In the genomic region with DNA sequence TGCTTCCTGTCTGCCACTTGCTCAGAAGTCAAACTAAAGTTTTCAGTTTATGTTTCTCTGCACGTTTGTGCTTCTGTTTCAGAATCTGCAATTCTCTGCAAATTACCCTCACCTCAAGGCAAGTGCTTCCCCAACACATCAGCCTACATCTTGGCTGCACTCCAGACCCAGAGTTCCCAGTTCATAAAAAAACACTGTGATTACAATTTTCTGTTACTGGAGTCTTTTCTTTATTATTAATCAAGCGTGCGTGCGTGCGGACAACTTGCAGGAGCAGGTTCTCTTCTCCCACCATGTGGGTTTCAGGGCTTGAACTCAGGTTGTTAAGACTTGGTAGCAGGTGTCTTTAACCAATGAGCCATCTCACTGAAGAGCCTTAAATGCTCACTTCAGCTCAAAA, we compare ENCODE assay signal across 12 mouse cellular contexts. TPM values are rescaled to one million over a fixed set of nuclear protein-coding genes. Genes with fewer than 3 reads are reported as not detected.
DNase-seq lines count a peak whose midpoint lies in the region; ATAC-seq and TF ChIP-seq lines count a peak whose summit lies in the region.
"Had no signal": no experiment of that assay in that cellular context is flagged by ENCODE, and none has a peak within 500 bp of the region (broad histone marks: within the 10 kb centered on the region; RNA-seq: fewer than 3 reads in every experiment).

No protein-coding gene starts in this region.

- no peak overlapping the region for H3K9ac ChIP-seq in liver, adult 2 months (ENCODE audit: low read depth, low read length)
- no peak overlapping the region for H3K9ac ChIP-seq in liver, embryonic 12.5 days
- H3K9ac ChIP-seq: liver, embryonic 14.5 days had no signal

- intact Hi-C loops in heart, postnatal 14 days (cut with DNase I) = no loop called here
- intact Hi-C loops in heart, postnatal 25 days (cut with DNase I) = no loop called here

- H3K27ac ChIP-seq in liver, adult 2 months (replicated peaks; ENCODE audit: insufficient read depth, low read depth, low read length) = no peak overlapping the region
- no peak overlapping the region for H3K27ac ChIP-seq in liver, embryonic 12.5 days
- H3K27ac ChIP-seq in layer of hippocampus, adult 2 months = no peak overlapping the region
- H3K27ac ChIP-seq: hindbrain, embryonic 10.5 days; liver, embryonic 14.5 days had no signal

- no peak for TF ChIP-seq CTCF in liver, adult 2 months (IDR thresholded peaks at IDR 0.05; ENCODE audit: low read depth, low read length)
- no peak for TF ChIP-seq CTCF in layer of hippocampus, adult 2 months (conservative IDR thresholded peaks at IDR 0.05)

- TF ChIP-seq POLR2A in liver, adult 2 months (IDR thresholded peaks at IDR 0.05; ENCODE audit: extremely low read depth, insufficient read depth, low read length) = no peak

- no peak for ATAC-seq in liver, embryonic 12.5 days

- no peaks in the 10 kb centered on the region for H3K4me1 ChIP-seq in liver, adult 2 months (ENCODE audit: control insufficient read depth, insufficient read depth, low read length)
- no peaks in the 10 kb centered on the region for H3K4me1 ChIP-seq in liver, embryonic 12.5 days
- H3K4me1 ChIP-seq: hindbrain, embryonic 10.5 days had no signal

- 61% methylated on average over 5 of the region's 5 CpGs for WGBS in liver, adult 2 months
- WGBS in liver, embryonic 12.5 days (ENCODE audit: insufficient replicate concordance) = 71% methylated on average over 5 of the region's 5 CpGs

- peaks cover 11% of the 10 kb centered on the region; the same call in 1 of the 2 replicates for H3K79me2 ChIP-seq in liver, adult 2 months (ENCODE audit: control insufficient read depth, insufficient read depth, low read length)

- H3K4me2 ChIP-seq in liver, embryonic 12.5 days = no peak overlapping the region

- peak; percentile 23 for DNase-seq in adrenal gland, postnatal 10 days
- no peak for DNase-seq in adrenal gland, adult (ENCODE audit: inconsistent age in 2 of 2, low spot score in 1 of 2)
- peak; percentile 11 to 12 for DNase-seq in heart, postnatal 14 days
- DNase-seq in heart, postnatal 25 days (ENCODE audit: low spot score) = no peak
- DNase-seq in liver, adult 2 months (ENCODE audit: extremely low read depth, low read depth, low spot score) = peak; percentile 15
- DNase-seq in layer of hippocampus, adult 2 months (ENCODE audit: low spot score in 2 of 2) = peak; percentile 14 to 44
- DNase-seq in thymus, adult 18-20 months = no peak
- DNase-seq: thymus, postnatal 25 days had no signal

- no peak overlapping the region for H3K4me3 ChIP-seq in liver, adult 2 months (ENCODE audit: insufficient read depth, low read depth, low read length)
- H3K4me3 ChIP-seq in liver, embryonic 12.5 days = no peak overlapping the region
- H3K4me3 ChIP-seq in layer of hippocampus, adult 2 months = no peak overlapping the region
- H3K4me3 ChIP-seq: hindbrain, embryonic 10.5 days had no signal

- no peaks in the 10 kb centered on the region for H3K27me3 ChIP-seq in liver, adult 2 months (ENCODE audit: control insufficient read depth, insufficient read depth, low read length)
- H3K27me3 ChIP-seq in liver, embryonic 12.5 days (replicated peaks) = no peaks in the 10 kb centered on the region

- H3K36me3 ChIP-seq in liver, adult 2 months (ENCODE audit: control insufficient read depth, insufficient read depth, low read length) = no peaks in the 10 kb centered on the region
- no peaks in the 10 kb centered on the region for H3K36me3 ChIP-seq in liver, embryonic 12.5 days
- H3K36me3 ChIP-seq: G1E; hindbrain, embryonic 10.5 days had no signal

- H3K9me3 ChIP-seq in liver, embryonic 12.5 days (replicated peaks) = no peaks in the 10 kb centered on the region
- H3K9me3 ChIP-seq: G1E; hindbrain, embryonic 10.5 days had no signal

RNA-seq across cellular contexts. Expression of a gene that starts 34.9 kb away (rescaled TPM):
- 10 to 100 TPM; 79.4 to 92.1 TPM for total RNA-seq in adrenal gland, postnatal 10 days (2021)
- 100 to 1,000 TPM; 108 to 109 TPM for total RNA-seq in heart, postnatal 14 days (2021)
- total RNA-seq in heart, postnatal 25 days (2021) = 100 to 1,000 TPM in 1 of 2 experiments, 10 to 100 TPM in 1; 96.0 to 105 TPM
- total RNA-seq in liver, adult 2 months (2014; rRNA removed) = 13.5 and 18.1 TPM in 2 replicates
- polyA plus RNA-seq in liver, adult 2 months (2012; rRNA removed) = 10.1 and 12.0 TPM in 2 replicates
- 30.7 and 32.3 TPM in 2 replicates for polyA plus RNA-seq in liver, embryonic 12.5 days (2016; fragmentation: Nextera tagmentation; extraction: Ambion mirVana)
- 100 to 1,000 TPM; 141 to 142 TPM for total RNA-seq in layer of hippocampus, adult 2 months (2021)

Comparison
In these comparisons a context has a peak if more than half of its experiments do, and no peak if none do; other contexts are left out.
1. DNase-seq: peak in adrenal gland, postnatal 10 days (single experiment), heart, postnatal 14 days (2 of 2), liver, adult 2 months (single experiment) and layer of hippocampus, adult 2 months (2 of 2); none in adrenal gland, adult (0 of 2), heart, postnatal 25 days (single experiment) and thymus, adult 18-20 months (0 of 2).